Mouse (Mus musculus): ENCODE results near the gene Rras2. TPM values are rescaled to one million over a fixed set of nuclear protein-coding genes. Genes with fewer than 3 reads are reported as not detected.

Rras2 gene
- polyA plus RNA-seq, 1 experiment from 2014 or later, result 24.4 TPM

- H3K4me3 ChIP-seq, result no peak overlapping the region
- 82% methylated on average over 2 of the region's 2 CpGs for WGBS
- H3K27ac ChIP-seq, result no peak overlapping the region
- no peak overlapping the region for H3K4me2 ChIP-seq (replicated peaks)
- H3K36me3 ChIP-seq, result no peaks in the 10 kb centered on the region
- H3K9ac ChIP-seq, result no peak overlapping the region
- ATAC-seq (ENCODE audit: insufficient number of reproducible peaks, insufficient read depth, low FRiP score, low TSS enrichment), result no peak
- H3K27me3 ChIP-seq, result no peaks in the 10 kb centered on the region
- 0 out of 2 replicates have a peak, but pooled peaks cover 3% of the 10 kb centered on the region for H3K4me1 ChIP-seq
- H3K9me3 ChIP-seq, result no peaks in the 10 kb centered on the region
These were observed 7.1 kb downstream of the Rras2 start for GRCm38 (mm10) chr7:114110500-114110899.

GRCm38 (mm10) chr7:114105886-114106285, 11.7 kb downstream of the Rras2 start:
- no peaks in the 10 kb centered on the region for H3K36me3 ChIP-seq
- no peak for ATAC-seq (ENCODE audit: insufficient number of reproducible peaks, insufficient read depth, low FRiP score, low TSS enrichment)

GRCm38 (mm10) chr7:114103629-114104347, 13.8 kb downstream of the Rras2 start:
- WGBS, result 84% methylated on average over 24 of the region's 24 CpGs
- no peak overlapping the region for H3K9ac ChIP-seq
- no peaks in the 10 kb centered on the region for H3K36me3 ChIP-seq
- H3K4me2 ChIP-seq (replicated peaks), result no peak overlapping the region
- H3K9me3 ChIP-seq, result no peaks in the 10 kb centered on the region
- H3K4me1 ChIP-seq, result no peaks in the 10 kb centered on the region
- no peak overlapping the region for H3K4me3 ChIP-seq
- no peak for ATAC-seq (ENCODE audit: insufficient number of reproducible peaks, insufficient read depth, low FRiP score, low TSS enrichment)
- no peaks in the 10 kb centered on the region for H3K27me3 ChIP-seq
- no peak overlapping the region for H3K27ac ChIP-seq

More at GRCm38 (mm10) chr7:114105886-114106285, 11.7 kb downstream of the Rras2 start:
- Histone ChIP-seq H3K27ac (no peak overlapping the region), H3K9ac (no peak overlapping the region), H3K4me3 (no peak overlapping the region), H3K4me1 (no peaks in the 10 kb centered on the region), H3K9me3 (no peaks in the 10 kb centered on the region), H3K4me2 (replicated peaks) (no peak overlapping the region), H3K27me3 (no peaks in the 10 kb centered on the region)
- WGBS, result 90% methylated on average over 8 of the region's 8 CpGs

GRCm38 (mm10) chr7:114103152-114103551, 14.4 kb downstream of the Rras2 start:
- Histone ChIP-seq H3K36me3 (no peaks in the 10 kb centered on the region), H3K9ac (no peak overlapping the region), H3K4me1 (no peaks in the 10 kb centered on the region), H3K27ac (no peak overlapping the region), H3K9me3 (no peaks in the 10 kb centered on the region), H3K4me3 (no peak overlapping the region), H3K4me2 (replicated peaks) (no peak overlapping the region), H3K27me3 (no peaks in the 10 kb centered on the region)
- no peak for ATAC-seq (ENCODE audit: insufficient number of reproducible peaks, insufficient read depth, low FRiP score, low TSS enrichment)
- 91% methylated on average over 4 of the region's 4 CpGs for WGBS

- H3K4me2 ChIP-seq (replicated peaks), result no peak overlapping the region
- H3K27me3 ChIP-seq, result no peaks in the 10 kb centered on the region
- no peaks in the 10 kb centered on the region for H3K36me3 ChIP-seq
- no peaks in the 10 kb centered on the region for H3K4me1 ChIP-seq
- H3K9ac ChIP-seq, result no peak overlapping the region
- no peak for ATAC-seq (ENCODE audit: insufficient number of reproducible peaks, insufficient read depth, low FRiP score, low TSS enrichment)
- WGBS, result 46% methylated on average over 4 of the region's 4 CpGs
- no peak overlapping the region for H3K27ac ChIP-seq
- H3K9me3 ChIP-seq, result no peaks in the 10 kb centered on the region
- H3K4me3 ChIP-seq, result no peak overlapping the region
These were observed 15.0 kb downstream of the Rras2 start for GRCm38 (mm10) chr7:114102609-114103008.

GRCm38 (mm10) chr7:114101412-114101811, 16.2 kb downstream of the Rras2 start:
- no peak overlapping the region for H3K27ac ChIP-seq
- H3K9me3 ChIP-seq, result no peaks in the 10 kb centered on the region
- no peak overlapping the region for H3K4me3 ChIP-seq
- no peak overlapping the region for H3K9ac ChIP-seq
- no peak for ATAC-seq (ENCODE audit: insufficient number of reproducible peaks, insufficient read depth, low FRiP score, low TSS enrichment)
- H3K4me1 ChIP-seq, result no peaks in the 10 kb centered on the region
- H3K4me2 ChIP-seq (replicated peaks), result no peak overlapping the region
- H3K27me3 ChIP-seq, result no peaks in the 10 kb centered on the region
- H3K36me3 ChIP-seq, result no peaks in the 10 kb centered on the region
- WGBS, result 56% methylated on average over 3 of the region's 3 CpGs

GRCm38 (mm10) chr7:114093548-114094174, 23.9 kb downstream of the Rras2 start:
- H3K9ac ChIP-seq, result no peak overlapping the region
- H3K9me3 ChIP-seq, result no peaks in the 10 kb centered on the region
- H3K27ac ChIP-seq, result no peak overlapping the region
- no peaks in the 10 kb centered on the region for H3K36me3 ChIP-seq
- H3K4me3 ChIP-seq, result no peak overlapping the region
- no peak overlapping the region for H3K4me2 ChIP-seq (replicated peaks)
- 85% methylated on average over 8 of the region's 8 CpGs for WGBS
- H3K27me3 ChIP-seq, result no peaks in the 10 kb centered on the region
- no peak for ATAC-seq (ENCODE audit: insufficient number of reproducible peaks, insufficient read depth, low FRiP score, low TSS enrichment)
- peaks cover 4% of the 10 kb centered on the region; the same call in 1 of the 2 replicates for H3K4me1 ChIP-seq

- Histone ChIP-seq H3K9me3 (no peaks in the 10 kb centered on the region), H3K4me3 (no peak overlapping the region), H3K9ac (no peak overlapping the region), H3K27ac (no peak overlapping the region), H3K4me1 (peaks cover 11% of the 10 kb centered on the region; the same call in 1 of the 2 replicates), H3K36me3 (no peaks in the 10 kb centered on the region), H3K4me2 (replicated peaks) (no peak overlapping the region), H3K27me3 (no peaks in the 10 kb centered on the region)
- no peak for ATAC-seq (ENCODE audit: insufficient number of reproducible peaks, insufficient read depth, low FRiP score, low TSS enrichment)
- WGBS, result 63% methylated on average over 10 of the region's 10 CpGs
These were observed 26.6 kb downstream of the Rras2 start for GRCm38 (mm10) chr7:114090892-114091545.

GRCm38 (mm10) chr7:114090231-114090630, 27.4 kb downstream of the Rras2 start:
- WGBS, result 77% methylated on average over 3 of the region's 3 CpGs

GRCm38 (mm10) chr7:114088918-114089317, 28.7 kb downstream of the Rras2 start:
- peaks cover 11% of the 10 kb centered on the region; the same call in 1 of the 2 replicates for H3K4me1 ChIP-seq

More at GRCm38 (mm10) chr7:114090231-114090630, 27.4 kb downstream of the Rras2 start:
- Histone ChIP-seq H3K27me3 (no peaks in the 10 kb centered on the region), H3K4me3 (no peak overlapping the region), H3K9ac (no peak overlapping the region), H3K27ac (no peak overlapping the region), H3K36me3 (no peaks in the 10 kb centered on the region), H3K4me2 (replicated peaks) (no peak overlapping the region), H3K9me3 (no peaks in the 10 kb centered on the region), H3K4me1 (peaks cover 11% of the 10 kb centered on the region; the same call in 1 of the 2 replicates)
- no peak for ATAC-seq (ENCODE audit: insufficient number of reproducible peaks, insufficient read depth, low FRiP score, low TSS enrichment)

GRCm38 (mm10) chr7:114087986-114088385, 29.6 kb downstream of the Rras2 start:
- Histone ChIP-seq H3K9me3 (no peaks in the 10 kb centered on the region), H3K27me3 (no peaks in the 10 kb centered on the region), H3K9ac (no peak overlapping the region), H3K36me3 (no peaks in the 10 kb centered on the region), H3K4me2 (replicated peaks) (no peak overlapping the region), H3K27ac (no peak overlapping the region), H3K4me3 (no peak overlapping the region), H3K4me1 (peaks cover 11% of the 10 kb centered on the region; the same call in 1 of the 2 replicates)
- ATAC-seq (ENCODE audit: insufficient number of reproducible peaks, insufficient read depth, low FRiP score, low TSS enrichment), result no peak
- 23% methylated on average over 11 of the region's 11 CpGs for WGBS

More at GRCm38 (mm10) chr7:114088918-114089317, 28.7 kb downstream of the Rras2 start:
- no peaks in the 10 kb centered on the region for H3K27me3 ChIP-seq
- no peaks in the 10 kb centered on the region for H3K36me3 ChIP-seq
- 64% methylated on average over 5 of the region's 5 CpGs for WGBS
- no peak for ATAC-seq (ENCODE audit: insufficient number of reproducible peaks, insufficient read depth, low FRiP score, low TSS enrichment)
- no peak overlapping the region for H3K4me3 ChIP-seq
- H3K27ac ChIP-seq, result no peak overlapping the region
- H3K9me3 ChIP-seq, result no peaks in the 10 kb centered on the region
- no peak overlapping the region for H3K9ac ChIP-seq
- H3K4me2 ChIP-seq (replicated peaks), result no peak overlapping the region

Data from embryonic facial prominence, embryonic 12.5 days (tissue).